Comparison of ENCODE assay signal across 13 mouse cellular contexts in the genomic region with DNA sequence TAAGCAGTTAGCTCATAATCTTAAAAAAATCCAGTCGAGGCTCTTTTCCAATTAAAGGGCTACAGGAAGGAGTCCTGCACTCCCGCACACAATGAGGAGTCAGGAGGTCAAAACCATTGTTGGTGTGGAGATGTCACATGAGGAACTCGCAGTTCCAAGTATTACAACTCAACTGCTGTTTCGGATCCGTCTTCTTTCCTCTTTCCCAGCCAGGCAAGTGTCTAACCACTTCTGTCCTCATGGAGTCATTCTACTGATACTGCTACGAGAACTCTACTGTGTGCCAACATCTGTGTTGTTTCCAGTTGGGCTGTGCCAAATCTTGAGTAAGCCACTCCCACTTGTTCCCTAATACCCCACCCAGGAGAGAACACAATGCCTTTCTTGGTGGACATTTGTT. TPM values are rescaled to one million over a fixed set of nuclear protein-coding genes. Genes with fewer than 3 reads are reported as not detected.
A peak's percentile ranks its signal among the peaks of the same experiment; 100 is the strongest.
DNase-seq lines count a peak whose midpoint lies in the region; ATAC-seq lines count a peak whose summit lies in the region.
"Had no signal": no experiment of that assay in that cellular context is flagged by ENCODE, and none has a peak within 500 bp of the region (broad histone marks: within the 10 kb centered on the region; RNA-seq: fewer than 3 reads in every experiment).

No protein-coding gene starts in this region.

- DNase-seq in kidney, adult 11 months: peak; percentile 31
- DNase-seq in kidney, postnatal 25 days: peak; percentile 32 to 64
- DNase-seq in thymus, postnatal 25 days: no peak
- DNase-seq: cerebellum, adult 11 months; midbrain, embryonic 14.5 days had no signal

- WGBS in kidney, embryonic 14.5 days: 78% methylated on average over 6 of the region's 6 CpGs
- WGBS in heart, embryonic 16.5 days: 66% methylated on average over 6 of the region's 6 CpGs

- ATAC-seq in kidney, embryonic 14.5 days (ENCODE audit: low FRiP score, low TSS enrichment): no peak
- no peak; the same call in 1 of the 2 replicates for ATAC-seq in heart, embryonic 16.5 days (replicated peaks; ENCODE audit: extremely low read depth, insufficient read depth, low FRiP score)
- ATAC-seq in granulocyte monocyte progenitor cell, adult 5-6 weeks (replicated peaks; ENCODE audit: poor library complexity, severe bottlenecking): no peak
- ATAC-seq in activated CD4-positive, CD25-positive, alpha-beta regulatory T cell, adult 4 months: no peak
- ATAC-seq: intestine, embryonic 16.5 days; Patski had no signal

- H3K36me3 ChIP-seq in kidney, embryonic 14.5 days (ENCODE audit: control insufficient read depth, insufficient read depth, low read length): no peaks in the 10 kb centered on the region
- H3K36me3 ChIP-seq in heart, embryonic 16.5 days (ENCODE audit: control insufficient read depth, insufficient read depth): no peaks in the 10 kb centered on the region

- H3K4me2 ChIP-seq in kidney, embryonic 14.5 days (replicated peaks; ENCODE audit: low read depth, low read length): no peak overlapping the region
- no peak overlapping the region for H3K4me2 ChIP-seq in heart, embryonic 16.5 days (ENCODE audit: low read depth, low read length)

- no peak overlapping the region for H3K27ac ChIP-seq in kidney, embryonic 14.5 days (ENCODE audit: low read depth, low read length)
- H3K27ac ChIP-seq in brown adipose tissue, adult 24 weeks (replicated peaks; ENCODE audit: low read depth, low read length): peak overlapping the region; percentile 62
- H3K27ac ChIP-seq in heart, embryonic 16.5 days (ENCODE audit: low read length): peak overlapping the region; percentile 4; the same call in 1 of the 2 replicates

- H3K4me1 ChIP-seq in kidney, embryonic 14.5 days (ENCODE audit: control insufficient read depth, insufficient read depth, low read length): peaks cover 3% of the 10 kb centered on the region; the same call in 1 of the 2 replicates
- peaks cover 2% of the 10 kb centered on the region; the same call in 1 of the 2 replicates for H3K4me1 ChIP-seq in brown adipose tissue, adult 24 weeks (ENCODE audit: control insufficient read depth, insufficient read depth, insufficient read length, low read length)
- peaks cover 10% of the 10 kb centered on the region for H3K4me1 ChIP-seq in heart, embryonic 16.5 days (ENCODE audit: control insufficient read depth, insufficient read depth, low read length)

- H3K9ac ChIP-seq in kidney, embryonic 14.5 days (ENCODE audit: low read depth, low read length): no peak overlapping the region
- no peak overlapping the region for H3K9ac ChIP-seq in heart, embryonic 16.5 days (ENCODE audit: low read length)

- H3K27me3 ChIP-seq in kidney, embryonic 14.5 days (ENCODE audit: control insufficient read depth, insufficient read depth, low read length): no peaks in the 10 kb centered on the region
- no peaks in the 10 kb centered on the region for H3K27me3 ChIP-seq in heart, embryonic 16.5 days (ENCODE audit: control insufficient read depth, insufficient read depth, low read length)
- H3K27me3 ChIP-seq: CH12.LX, Patski had no signal

- no peaks in the 10 kb centered on the region for H3K9me3 ChIP-seq in kidney, embryonic 14.5 days (ENCODE audit: control insufficient read depth, low read length)
- no peaks in the 10 kb centered on the region for H3K9me3 ChIP-seq in heart, embryonic 16.5 days (replicated peaks; ENCODE audit: control insufficient read depth, low read length)

- H3K4me3 ChIP-seq in kidney, embryonic 14.5 days (ENCODE audit: low read length): no peak overlapping the region
- H3K4me3 ChIP-seq in brown adipose tissue, adult 24 weeks (ENCODE audit: insufficient read depth, low read depth, low read length): peak overlapping the region; percentile 7
- no peak overlapping the region for H3K4me3 ChIP-seq in heart, embryonic 16.5 days (ENCODE audit: low read length)

RNA-seq across cellular contexts. Expression of gene Clasp2, which starts 2.3 kb away (rescaled TPM):
- 20.3 and 29.6 TPM in 2 replicates for polyA plus RNA-seq in kidney, embryonic 14.5 days (2014; fragmentation: Nextera tagmentation; extraction: Ambion mirVana)
- polyA plus RNA-seq in brown adipose tissue, adult 24 weeks (2012; ENCODE audit: insufficient read depth, insufficient read length, missing spikeins): 23.1 and 24.5 TPM in 2 replicates
- 21.0 and 23.2 TPM in 2 replicates for polyA plus RNA-seq in heart, embryonic 16.5 days (2015; fragmentation: Nextera tagmentation; extraction: Ambion mirVana)
- total RNA-seq in granulocyte monocyte progenitor cell, adult 5-6 weeks (2014; fragmentation: Nextera tagmentation): 43.2 and 44.7 TPM in 2 replicates
- total RNA-seq in granulocyte monocyte progenitor cell, adult 5-6 weeks (2017): 36.9 and 42.2 TPM in 2 replicates
- 10 to 100 TPM in 1 of 2 experiments, 1 to 10 TPM in 1; 8.5 to 10.3 TPM for polyA plus RNA-seq in activated CD4-positive, CD25-positive, alpha-beta regulatory T cell, adult 4 months (2017; shearing (Covaris generic))

RNA-seq across cellular contexts. Expression of gene Pdcd6ip, which starts 30.9 kb away (rescaled TPM):
- 38.9 and 79.5 TPM in 2 replicates for polyA plus RNA-seq in kidney, embryonic 14.5 days (2014; fragmentation: Nextera tagmentation; extraction: Ambion mirVana)
- polyA plus RNA-seq in brown adipose tissue, adult 24 weeks (2012; ENCODE audit: insufficient read depth, insufficient read length, missing spikeins): 43.4 and 57.6 TPM in 2 replicates
- polyA plus RNA-seq in heart, embryonic 16.5 days (2015; fragmentation: Nextera tagmentation; extraction: Ambion mirVana): 58.9 and 70.3 TPM in 2 replicates
- 95.3 and 128 TPM in 2 replicates for total RNA-seq in granulocyte monocyte progenitor cell, adult 5-6 weeks (2014; fragmentation: Nextera tagmentation)
- 46.4 and 71.0 TPM in 2 replicates for total RNA-seq in granulocyte monocyte progenitor cell, adult 5-6 weeks (2017)
- polyA plus RNA-seq in activated CD4-positive, CD25-positive, alpha-beta regulatory T cell, adult 4 months (2017; shearing (Covaris generic)): 10 to 100 TPM; 50.2 to 55.5 TPM
